Mouse (Mus musculus): Measurements from ENCODE around the gene Arhgdia. TPM values are rescaled to one million over a fixed set of nuclear protein-coding genes. Genes with fewer than 3 reads are reported as not detected.
"Not testable (repeated sequence)": the region's sequence is repeated elsewhere in the genome, so short reads cannot be mapped to it uniquely, and the experiment has no call there.

The Arhgdia gene
- polyA plus RNA-seq, 1 experiment from 2014 or later = 597 TPM

- DNase-seq (ENCODE audit: low spot score) = no peak
- Histone ChIP-seq H3K27me3 (ENCODE audit: control insufficient read depth, insufficient read depth, low read length) (no peaks in the 10 kb centered on the region), H3K4me1 (ENCODE audit: control insufficient read depth, insufficient read depth, low read length) (peaks cover 14% of the 10 kb centered on the region), H3K9ac (ENCODE audit: low read length) (peak overlapping the region; percentile 100), H3K4me2 (ENCODE audit: low read depth, severe bottlenecking) (peak overlapping the region; percentile 95), H3K27ac (replicated peaks; ENCODE audit: low read depth, low read length) (peak overlapping the region; percentile 85), H3K4me3 (ENCODE audit: low read depth, low read length) (peak overlapping the region; percentile 96), H3K36me3 (ENCODE audit: control insufficient read depth, insufficient read depth, low read length) (peaks cover 29% of the 10 kb centered on the region), H3K9me3 (ENCODE audit: control insufficient read depth, low read length) (no peaks in the 10 kb centered on the region)
- WGBS = 5% methylated on average over 86 of the region's 99 CpGs
- peak; percentile 29 for ATAC-seq (ENCODE audit: insufficient number of reproducible peaks, low FRiP score, low TSS enrichment, low read depth)
These were observed 16.1 kb upstream of the Arhgdia start for GRCm38 (mm10) chr11:120597240-120598235.

- no peak overlapping the region for H3K4me3 ChIP-seq (ENCODE audit: low read depth, low read length)
- no peak overlapping the region for H3K27ac ChIP-seq (replicated peaks; ENCODE audit: low read depth, low read length)
- H3K4me2 ChIP-seq (ENCODE audit: low read depth, severe bottlenecking) = no peak overlapping the region
- no peak overlapping the region for H3K9ac ChIP-seq (ENCODE audit: low read length)
- no peak for ATAC-seq (ENCODE audit: insufficient number of reproducible peaks, low FRiP score, low TSS enrichment, low read depth)
- peaks cover 29% of the 10 kb centered on the region for H3K36me3 ChIP-seq (ENCODE audit: control insufficient read depth, insufficient read depth, low read length)
- DNase-seq (ENCODE audit: low spot score) = no peak
- H3K9me3 ChIP-seq (ENCODE audit: control insufficient read depth, low read length) = peaks cover 2% of the 10 kb centered on the region; the same call in 1 of the 2 replicates
- no peaks in the 10 kb centered on the region for H3K27me3 ChIP-seq (ENCODE audit: control insufficient read depth, insufficient read depth, low read length)
- no peaks in the 10 kb centered on the region for H3K4me1 ChIP-seq (ENCODE audit: control insufficient read depth, insufficient read depth, low read length)
- WGBS = 94% methylated on average over 6 of the region's 6 CpGs
These were observed 7.1 kb upstream of the Arhgdia start for GRCm38 (mm10) chr11:120588531-120588930.

- peaks cover 20% of the 10 kb centered on the region for H3K36me3 ChIP-seq (ENCODE audit: control insufficient read depth, insufficient read depth, low read length)
- no peaks in the 10 kb centered on the region for H3K27me3 ChIP-seq (ENCODE audit: control insufficient read depth, insufficient read depth, low read length)
- peaks cover 12% of the 10 kb centered on the region for H3K4me1 ChIP-seq (ENCODE audit: control insufficient read depth, insufficient read depth, low read length)
- no peak for DNase-seq (ENCODE audit: low spot score)
- no peak overlapping the region for H3K4me2 ChIP-seq (ENCODE audit: low read depth, severe bottlenecking)
- H3K9ac ChIP-seq (ENCODE audit: low read length) = no peak overlapping the region
- no peak overlapping the region for H3K27ac ChIP-seq (replicated peaks; ENCODE audit: low read depth, low read length)
- ATAC-seq (ENCODE audit: insufficient number of reproducible peaks, low FRiP score, low TSS enrichment, low read depth) = no peak
- H3K9me3 ChIP-seq (ENCODE audit: control insufficient read depth, low read length) = peaks cover 2% of the 10 kb centered on the region; the same call in 1 of the 2 replicates
- WGBS = 97% methylated on average over 1 of the region's 1 CpGs
- no peak overlapping the region; the same call in 1 of the 2 replicates for H3K4me3 ChIP-seq (ENCODE audit: low read depth, low read length)
These were observed 2.5 kb upstream of the Arhgdia start for GRCm38 (mm10) chr11:120583937-120584336.

- H3K4me1 ChIP-seq (ENCODE audit: control insufficient read depth, insufficient read depth, low read length) = peaks cover 12% of the 10 kb centered on the region
- H3K27me3 ChIP-seq (ENCODE audit: control insufficient read depth, insufficient read depth, low read length); H3K27ac ChIP-seq (replicated peaks; ENCODE audit: low read depth, low read length); ATAC-seq (ENCODE audit: insufficient number of reproducible peaks, low FRiP score, low TSS enrichment, low read depth); DNase-seq (ENCODE audit: low spot score); H3K9me3 ChIP-seq (ENCODE audit: control insufficient read depth, low read length); H3K4me3 ChIP-seq (ENCODE audit: low read depth, low read length); H3K4me2 ChIP-seq (ENCODE audit: low read depth, severe bottlenecking); H3K9ac ChIP-seq (ENCODE audit: low read length): not testable (repeated sequence)
- 86% methylated on average over 2 of the region's 2 CpGs for WGBS
- peaks cover 27% of the 10 kb centered on the region for H3K36me3 ChIP-seq (ENCODE audit: control insufficient read depth, insufficient read depth, low read length)
These were observed 1.5 kb upstream of the Arhgdia start for GRCm38 (mm10) chr11:120582982-120583293.

GRCm38 (mm10) chr11:120582268-120582981 lies 1.0 kb upstream of the Arhgdia start:
- peak overlapping the region; percentile 78 for H3K27ac ChIP-seq (replicated peaks; ENCODE audit: low read depth, low read length)
- 81% methylated on average over 8 of the region's 8 CpGs for WGBS
- DNase-seq (ENCODE audit: low spot score) = no peak

GRCm38 (mm10) chr11:120580871-120581331 lies 523 bp downstream of the Arhgdia start:
- DNase-seq (ENCODE audit: low spot score) (peak; percentile 50), ATAC-seq (ENCODE audit: insufficient number of reproducible peaks, low FRiP score, low TSS enrichment, low read depth) (no peak; the same call in 1 of the 2 replicates)
- peaks cover 2% of the 10 kb centered on the region; the same call in 1 of the 2 replicates for H3K9me3 ChIP-seq (ENCODE audit: control insufficient read depth, low read length)
- under 1% methylated on average over 43 of the region's 44 CpGs for WGBS
- H3K9ac ChIP-seq (ENCODE audit: low read length) = peak overlapping the region; percentile 96
- peaks cover 12% of the 10 kb centered on the region for H3K4me1 ChIP-seq (ENCODE audit: control insufficient read depth, insufficient read depth, low read length)
- H3K4me3 ChIP-seq (ENCODE audit: low read depth, low read length) = peak overlapping the region; percentile 85
- peak overlapping the region; percentile 78 for H3K27ac ChIP-seq (replicated peaks; ENCODE audit: low read depth, low read length)
- peaks cover 30% of the 10 kb centered on the region for H3K36me3 ChIP-seq (ENCODE audit: control insufficient read depth, insufficient read depth, low read length)
- H3K4me2 ChIP-seq (ENCODE audit: low read depth, severe bottlenecking) = peak overlapping the region; percentile 96
- no peaks in the 10 kb centered on the region for H3K27me3 ChIP-seq (ENCODE audit: control insufficient read depth, insufficient read depth, low read length)

More at GRCm38 (mm10) chr11:120582268-120582981, 1.0 kb upstream of the Arhgdia start:
- peaks cover 12% of the 10 kb centered on the region for H3K4me1 ChIP-seq (ENCODE audit: control insufficient read depth, insufficient read depth, low read length)
- H3K36me3 ChIP-seq (ENCODE audit: control insufficient read depth, insufficient read depth, low read length) = peaks cover 31% of the 10 kb centered on the region
- peak overlapping the region; percentile 96 for H3K9ac ChIP-seq (ENCODE audit: low read length)
- peaks cover 2% of the 10 kb centered on the region; the same call in 1 of the 2 replicates for H3K9me3 ChIP-seq (ENCODE audit: control insufficient read depth, low read length)
- ATAC-seq (ENCODE audit: insufficient number of reproducible peaks, low FRiP score, low TSS enrichment, low read depth) = no peak
- H3K27me3 ChIP-seq (ENCODE audit: control insufficient read depth, insufficient read depth, low read length) = no peaks in the 10 kb centered on the region
- peak overlapping the region; percentile 85 for H3K4me3 ChIP-seq (ENCODE audit: low read depth, low read length)
- H3K4me2 ChIP-seq (ENCODE audit: low read depth, severe bottlenecking) = peak overlapping the region; percentile 96

GRCm38 (mm10) chr11:120580190-120580589 lies 1.2 kb downstream of the Arhgdia start:
- DNase-seq (ENCODE audit: low spot score) = no peak
- peaks cover 2% of the 10 kb centered on the region; the same call in 1 of the 2 replicates for H3K9me3 ChIP-seq (ENCODE audit: control insufficient read depth, low read length)
- H3K4me2 ChIP-seq (ENCODE audit: low read depth, severe bottlenecking) = peak overlapping the region; percentile 96
- H3K27ac ChIP-seq (replicated peaks; ENCODE audit: low read depth, low read length) = no peak overlapping the region
- H3K4me3 ChIP-seq (ENCODE audit: low read depth, low read length) = peak overlapping the region; percentile 85
- H3K9ac ChIP-seq (ENCODE audit: low read length) = peak overlapping the region; percentile 96
- H3K36me3 ChIP-seq (ENCODE audit: control insufficient read depth, insufficient read depth, low read length) = peaks cover 30% of the 10 kb centered on the region
- WGBS = 67% methylated on average over 7 of the region's 7 CpGs
- no peak for ATAC-seq (ENCODE audit: insufficient number of reproducible peaks, low FRiP score, low TSS enrichment, low read depth)
- peaks cover 12% of the 10 kb centered on the region for H3K4me1 ChIP-seq (ENCODE audit: control insufficient read depth, insufficient read depth, low read length)
- no peaks in the 10 kb centered on the region for H3K27me3 ChIP-seq (ENCODE audit: control insufficient read depth, insufficient read depth, low read length)
